Mouse (Mus musculus) liver, adult 2 months (tissue): ENCODE data around the gene Agap1.

ENCODE experiments used
- CTCF ChIP-seq: fragments of 200-500 bp; IDR thresholded peaks from 2 replicates; pipeline ENCODE4 v1.5.1; 2011; ENCODE audit warnings: low read depth, low read length, control low read depth
- POLR2A ChIP-seq: fragments of 200-500 bp; IDR thresholded peaks from 2 replicates; pipeline ENCODE4 v1.6.1; 2011; ENCODE audit warnings: low read length, control low read depth; ENCODE audit not compliant: insufficient read depth; ENCODE audit errors: extremely low read depth

DNA sequence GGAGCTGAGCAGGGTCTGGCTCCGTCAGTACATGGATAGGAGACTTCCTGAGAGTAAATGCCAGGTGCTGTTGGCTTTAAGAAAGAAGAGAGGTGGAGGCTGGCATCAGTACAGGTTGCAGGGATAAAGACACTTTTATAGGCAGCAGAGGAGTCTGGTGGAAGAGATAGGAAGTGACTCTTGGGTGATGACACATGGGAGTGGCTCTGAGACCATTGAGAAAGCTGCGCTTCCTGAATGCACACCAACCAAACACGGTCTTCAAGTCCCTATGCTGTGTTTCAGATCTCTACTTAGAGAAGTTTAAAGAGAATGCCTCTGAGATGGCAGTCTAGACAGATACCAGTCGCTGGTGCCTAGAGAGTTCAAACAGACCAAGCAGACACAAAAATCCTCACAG lies 108.8 kb downstream of the Agap1 start:
- TF ChIP-seq CTCF (no peak), POLR2A (no peak)
